Mouse (Mus musculus) heart, postnatal 0 days (tissue): Measurements from ENCODE around the gene N4bp2l1. TPM values are rescaled to one million over a fixed set of nuclear protein-coding genes. Genes with fewer than 3 reads are reported as not detected.

ENCODE experiments used
- ATAC-seq: fragments of 200-750 bp; cut with Nextera tagmentation; 2 replicates; pipeline ENCODE4 v1.8.0; 2017; ENCODE audit warnings: low read depth, moderate number of reproducible peaks, moderate library complexity; ENCODE audit not compliant: insufficient read depth
- DNase-seq: peaks from one replicate; pipeline ENCODE4 v3.0.0-alpha.2; 2016; ENCODE audit warnings: low spot score
- H3K27ac ChIP-seq: fragments of 300-500 bp; sonication (generic); 2 replicates; pipeline ENCODE4 v1.5.1; 2014; ENCODE audit warnings: low read depth, mild to moderate bottlenecking
- H3K27me3 ChIP-seq: fragments of 300-500 bp; sonication (generic); 2 replicates; pipeline ENCODE4 v1.6.1; 2014; ENCODE audit warnings: low read length, mixed read lengths; ENCODE audit not compliant: control insufficient read depth, insufficient read depth
- H3K36me3 ChIP-seq: fragments of 300-500 bp; sonication (generic); replicated peaks from 2 replicates; pipeline ENCODE4 v1.6.1; 2014; ENCODE audit warnings: low read length, mixed read lengths; ENCODE audit not compliant: control insufficient read depth, insufficient read depth
- H3K4me1 ChIP-seq: fragments of 300-500 bp; sonication (generic); 2 replicates; pipeline ENCODE4 v1.6.1; 2014; ENCODE audit warnings: antibody characterized with exemption; ENCODE audit not compliant: control insufficient read depth, insufficient read depth
- H3K4me2 ChIP-seq: fragments of 300-500 bp; sonication (generic); 2 replicates; pipeline ENCODE4 v1.6.1; 2014; ENCODE audit warnings: low read depth, mild to moderate bottlenecking, low read length, moderate library complexity
- H3K4me3 ChIP-seq: fragments of 300-500 bp; sonication (generic); 2 replicates; pipeline ENCODE4 v1.5.1; 2014; ENCODE audit warnings: low read depth, low read length
- H3K9ac ChIP-seq: fragments of 300-500 bp; sonication (generic); replicated peaks from 2 replicates; pipeline ENCODE4 v1.6.1; 2014; ENCODE audit warnings: low read depth, low read length, mixed read lengths
- H3K9me3 ChIP-seq: fragments of 300-500 bp; sonication (generic); replicated peaks from 2 replicates; pipeline ENCODE4 v1.6.1; 2016; ENCODE audit warnings: low read length; ENCODE audit not compliant: control insufficient read depth
- CTCF ChIP-seq: IDR thresholded peaks from 2 replicates; pipeline ENCODE4 v1.5.1; 2016; ENCODE audit warnings: antibody characterized with exemption, control low read depth, low read depth
- EP300 ChIP-seq: IDR thresholded peaks from 2 replicates; pipeline ENCODE4 v1.6.1; 2016; ENCODE audit warnings: antibody characterized with exemption, low read depth
- WGBS: fragments of 180-500 bp; shearing (Covaris S2); extraction: QIAGEN DNeasy Blood & Tissue Kit; methylation state at CpG from one replicate; pipeline ENCODE4 v1.1.7; 2014; 5-methylcytosine and 5-hydroxymethylcytosine counted together
- polyA plus RNA-seq: library from polyadenylated mRNA; unstranded; fragments of >200 nt; fragmentation: Nextera tagmentation; extraction: Ambion mirVana; gene quantifications from 2 replicates; pipeline ENCODE4 v1.2.1, GENCODE M21; 2015
- total RNA-seq: library from RNA; depleted of rRNA; stranded (reverse); fragments of >200 nt; gene quantifications from 2 replicates; pipeline ENCODE4 v1.2.3, GENCODE M21; 2014; ENCODE audit warnings: low replicate concordance

N4bp2l1 gene
- total and polyA plus RNA-seq, 2 experiments from 2014 or later = 0.15 to 3.3 TPM

DNA sequence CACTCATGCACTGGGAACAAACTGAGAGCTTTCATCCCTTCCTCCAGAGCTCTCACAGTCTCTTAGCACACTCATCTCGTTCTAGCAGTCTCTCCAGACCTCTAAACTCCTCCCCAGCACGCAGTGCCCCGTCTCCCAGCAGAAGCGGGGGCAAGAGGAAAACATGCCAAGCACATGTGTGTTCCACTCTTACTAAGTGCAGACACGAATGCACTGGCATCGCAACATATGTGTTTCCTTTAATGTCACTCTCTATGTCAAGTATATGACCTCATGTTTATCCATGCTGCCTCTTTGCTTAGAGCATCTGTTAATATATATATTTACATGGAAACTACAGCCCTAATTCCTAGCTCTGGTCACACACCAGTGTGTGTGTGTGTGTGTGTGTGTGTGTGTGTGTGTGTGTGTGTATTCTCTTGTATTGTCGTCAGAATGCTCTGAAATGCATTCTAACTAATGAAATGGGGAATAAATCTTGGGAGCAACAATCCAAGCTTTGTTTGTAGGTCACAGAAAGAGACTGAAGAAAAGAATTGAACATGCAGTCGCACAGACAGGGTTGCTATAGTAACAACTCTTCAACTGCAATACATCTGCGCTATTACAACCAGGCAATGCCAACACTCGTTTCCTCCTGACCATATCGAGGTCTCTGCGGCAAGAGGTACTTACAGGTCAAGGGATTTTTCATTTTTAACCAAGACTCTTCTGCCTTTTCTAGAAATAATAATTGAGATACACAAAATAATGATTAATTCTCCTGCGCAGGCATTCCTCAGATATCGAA is 4.6 kb upstream of the N4bp2l1 start:
- Histone ChIP-seq H3K27me3 (no peaks in the 10 kb centered on the region), H3K36me3 (no peaks in the 10 kb centered on the region; the same call in 1 of the 2 replicates), H3K4me1 (no peaks in the 10 kb centered on the region; the same call in 1 of the 2 replicates), H3K9ac (no peak overlapping the region), H3K9me3 (no peaks in the 10 kb centered on the region), H3K4me3 (no peak overlapping the region), H3K4me2 (no peak overlapping the region), H3K27ac (no peak overlapping the region; the same call in 1 of the 2 replicates)
- DNase-seq (no peak), ATAC-seq (no peak)
- TF ChIP-seq CTCF = no peak
- TF ChIP-seq EP300 = no peak
- WGBS = 84% methylated on average over 14 of the region's 14 CpGs

DNA sequence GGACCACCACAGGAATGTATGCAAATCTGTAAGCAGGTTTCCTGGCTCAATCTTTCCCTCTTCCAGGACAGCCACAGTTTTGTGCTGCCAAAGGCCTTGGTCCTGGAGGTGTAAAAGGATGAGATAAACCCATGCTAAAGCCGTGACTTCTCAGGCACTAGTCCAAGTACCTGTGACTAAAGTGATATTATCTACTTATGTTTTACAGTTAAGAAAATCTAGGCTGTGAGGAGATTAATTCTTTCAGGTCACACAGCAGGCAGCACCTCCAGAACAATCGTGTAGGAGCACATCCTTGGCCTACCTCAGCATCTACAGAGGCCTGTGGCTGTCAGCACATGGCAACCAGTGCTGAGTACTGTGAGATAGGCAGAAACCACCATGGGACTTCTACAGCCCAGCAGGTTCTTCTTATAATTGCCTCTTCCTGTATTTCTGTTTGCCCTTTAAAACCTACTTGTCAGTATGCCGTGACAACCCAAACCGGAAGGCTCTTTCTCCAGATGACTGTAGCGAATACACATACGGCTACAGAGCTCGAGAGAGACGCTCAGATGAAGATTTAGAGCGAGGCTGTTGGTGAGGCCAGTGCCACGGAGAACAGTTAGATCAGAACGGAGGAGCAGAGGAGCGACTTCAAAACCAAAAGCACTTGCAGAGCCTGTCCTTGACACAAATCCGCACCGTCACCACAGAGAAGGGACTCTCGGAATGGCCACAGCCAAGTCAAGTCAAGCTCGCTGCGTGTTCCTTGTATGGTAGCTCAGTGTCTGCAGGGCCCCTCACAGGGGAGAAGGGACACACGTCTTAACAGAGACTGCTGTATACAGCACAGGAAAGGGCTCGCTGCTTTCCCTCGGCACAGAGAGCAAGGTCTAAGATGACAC is 3.8 kb upstream of the N4bp2l1 start:
- DNase-seq (no peak), ATAC-seq (no peak)
- Histone ChIP-seq H3K9me3 (no peaks in the 10 kb centered on the region), H3K4me2 (no peak overlapping the region), H3K4me3 (no peak overlapping the region), H3K27ac (no peak overlapping the region; the same call in 1 of the 2 replicates), H3K27me3 (no peaks in the 10 kb centered on the region), H3K4me1 (no peaks in the 10 kb centered on the region; the same call in 1 of the 2 replicates), H3K36me3 (no peaks in the 10 kb centered on the region; the same call in 1 of the 2 replicates), H3K9ac (no peak overlapping the region)
- TF ChIP-seq CTCF (no peak), EP300 (no peak)
- WGBS = 62% methylated on average over 20 of the region's 20 CpGs

DNA sequence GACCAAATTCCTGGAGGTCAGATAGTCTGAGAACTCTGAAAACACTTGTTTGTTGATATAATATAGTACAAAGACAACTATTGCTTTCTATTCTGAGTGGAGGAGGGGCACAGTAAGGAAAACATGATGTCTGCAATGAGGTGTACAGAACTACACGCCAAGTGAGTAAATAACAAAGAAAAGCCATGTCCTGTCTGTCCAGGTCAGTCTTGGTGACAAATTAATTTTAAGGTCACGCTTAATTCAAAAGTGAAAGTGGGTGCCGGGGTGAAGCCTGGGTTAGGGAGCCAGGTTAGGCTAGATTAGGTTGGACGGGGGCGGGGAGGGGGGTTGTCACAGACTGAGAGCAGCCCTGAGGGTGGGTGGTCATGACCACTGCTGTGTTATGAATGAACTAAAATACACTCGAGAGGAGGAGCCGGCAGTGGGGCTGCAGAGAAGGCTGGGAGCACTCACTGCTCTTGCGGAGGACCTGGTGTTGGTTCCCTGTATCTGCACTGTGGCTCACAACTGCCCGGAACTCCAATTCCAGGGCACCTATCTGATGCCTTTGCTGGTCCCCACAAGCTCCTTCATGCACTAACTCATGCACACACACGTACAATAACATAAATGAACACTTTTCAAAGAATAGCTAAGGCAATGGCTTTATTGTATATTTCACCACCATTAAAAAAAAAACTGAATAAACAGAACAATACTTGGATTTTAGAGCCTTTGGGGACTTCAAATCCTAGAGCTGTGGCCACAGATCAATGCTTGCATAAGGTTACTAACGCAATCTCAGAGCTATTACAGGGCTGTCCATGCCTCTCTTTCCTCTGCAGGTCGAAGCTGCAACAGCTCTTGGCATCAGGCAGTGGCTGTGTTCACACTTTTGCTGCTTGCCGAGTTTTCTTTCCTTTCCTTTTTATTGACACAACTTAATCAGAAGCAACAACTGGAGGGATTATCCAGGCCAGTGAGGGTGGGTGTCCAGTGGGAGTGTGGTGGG is 2.6 kb upstream of the N4bp2l1 start:
- DNase-seq = no peak
- no peak for ATAC-seq
- H3K9ac ChIP-seq = no peak overlapping the region
- H3K4me2 ChIP-seq = no peak overlapping the region
- no peaks in the 10 kb centered on the region for H3K27me3 ChIP-seq
- peaks cover 3% of the 10 kb centered on the region; the same call in 1 of the 2 replicates for H3K4me1 ChIP-seq
- no peak for TF ChIP-seq CTCF
- no peak for TF ChIP-seq EP300
- no peaks in the 10 kb centered on the region for H3K9me3 ChIP-seq
- H3K27ac ChIP-seq = no peak overlapping the region
- no peaks in the 10 kb centered on the region; the same call in 1 of the 2 replicates for H3K36me3 ChIP-seq
- H3K4me3 ChIP-seq = no peak overlapping the region
- WGBS = 67% methylated on average over 13 of the region's 13 CpGs

DNA sequence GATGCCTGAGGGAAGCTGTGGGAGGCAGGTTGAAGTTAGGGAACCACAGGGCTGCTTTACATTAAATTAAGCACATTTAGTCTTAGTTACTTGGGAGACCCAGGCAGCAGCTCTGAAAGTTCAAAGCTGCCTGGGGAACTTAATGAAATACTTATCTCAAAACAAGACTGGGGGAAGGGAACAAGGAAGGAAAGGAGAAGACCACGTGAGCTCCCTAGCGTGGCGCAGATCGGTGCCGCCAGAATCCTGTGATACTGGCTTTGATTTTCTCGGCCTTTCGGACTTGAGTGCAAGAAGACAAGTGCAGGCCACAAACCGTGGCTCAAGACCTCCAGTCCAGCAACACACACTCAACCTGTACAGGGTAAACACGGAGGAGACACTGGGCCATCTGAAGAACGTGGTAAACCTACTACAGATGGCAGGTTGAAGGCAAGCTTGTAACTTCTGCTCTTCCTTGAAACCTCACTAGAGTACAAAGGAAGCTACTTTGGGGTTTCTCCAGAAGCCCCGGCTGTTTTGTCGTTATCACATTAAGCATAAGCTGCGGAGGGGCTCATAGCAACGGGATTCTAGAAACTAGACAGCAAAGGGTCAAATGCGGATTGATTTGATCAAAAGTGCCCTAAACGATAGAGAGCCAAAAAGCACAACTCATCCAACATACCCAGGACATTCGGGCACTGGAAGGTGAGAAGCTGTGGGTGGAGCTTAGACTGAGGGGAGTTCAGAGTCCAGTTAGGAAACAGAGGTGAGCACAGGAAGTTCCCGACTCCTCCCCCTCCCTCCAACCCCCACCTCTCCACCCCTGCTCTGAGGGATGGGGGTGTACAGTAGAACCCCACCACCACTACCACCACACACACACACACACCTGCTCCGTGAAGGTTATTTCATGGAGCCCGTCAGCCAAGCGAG is 1.5 kb upstream of the N4bp2l1 start:
- WGBS = 58% methylated on average over 21 of the region's 21 CpGs
- Histone ChIP-seq H3K4me3 (no peak overlapping the region), H3K9me3 (no peaks in the 10 kb centered on the region), H3K27ac (no peak overlapping the region), H3K4me1 (peaks cover 5% of the 10 kb centered on the region), H3K27me3 (0 out of 2 replicates have a peak, but pooled peaks cover 3% of the 10 kb centered on the region), H3K4me2 (no peak overlapping the region; the same call in 1 of the 2 replicates), H3K36me3 (no peaks in the 10 kb centered on the region; the same call in 1 of the 2 replicates), H3K9ac (no peak overlapping the region)
- no peak for DNase-seq
- ATAC-seq = no peak
- TF ChIP-seq EP300 (no peak), CTCF (no peak)
